Mouse (Mus musculus): Measurements from ENCODE around the gene Itgb1bp1. TPM values are rescaled to one million over a fixed set of nuclear protein-coding genes. Genes with fewer than 3 reads are reported as not detected.

Itgb1bp1 gene
- total RNA-seq, 1 experiment, result 24.3 TPM

- TF ChIP-seq CHD2 (IDR thresholded peaks at IDR 0.05; ENCODE audit: low read depth, low read length) (no peak), HCFC1 (IDR thresholded peaks at IDR 0.05; ENCODE audit: borderline replicate concordance, insufficient read depth, low read length) (no peak), ZC3H11A (IDR thresholded peaks at IDR 0.05; ENCODE audit: borderline replicate concordance, low read depth, low read length) (no peak), ZNF384 (IDR thresholded peaks at IDR 0.05; ENCODE audit: low read depth, low read length) (no peak), MAFK (IDR thresholded peaks at IDR 0.05; ENCODE audit: insufficient read depth, low read depth, low read length) (no peak)
- in situ Hi-C loops (cut with MboI; ENCODE audit: low sequenced_read_pairs in 2 of 2, unreplicated experiment in 2 of 2), result no loop called here
- Histone ChIP-seq H3K9me3 (ENCODE audit: control insufficient read depth, insufficient read depth, low read depth, low read length) (no peaks in the 10 kb centered on the region), H3K36me3 (ENCODE audit: control insufficient read depth, insufficient read depth, low read length, poor library complexity, severe bottlenecking) (no peaks in the 10 kb centered on the region; the same call in 1 of the 2 replicates), H3K4me1 (ENCODE audit: control insufficient read depth in 2 of 2, insufficient read depth in 2 of 2, low read length in 2 of 2, poor library complexity in 1 of 2) (no peaks in the 10 kb centered on the region), H3K4me3 (ENCODE audit: insufficient read depth in 1 of 2, low read depth in 1 of 2, low read length in 2 of 2, poor library complexity in 1 of 2, severe bottlenecking in 1 of 2) (no peak overlapping the region), H3K27ac (ENCODE audit: insufficient read depth, low read depth, low read length, poor library complexity, severe bottlenecking) (no peak overlapping the region), H3K9ac (ENCODE audit: insufficient read depth, low read depth, low read length, poor library complexity, severe bottlenecking) (no peak overlapping the region)
- no peak for DNase-seq (ENCODE audit: low read depth, low spot score)
Observed at GRCm38 (mm10) chr12:21241965-21242364, 44.1 kb downstream of the Itgb1bp1 start.

GRCm38 (mm10) chr12:21234560-21234959 lies 51.5 kb downstream of the Itgb1bp1 start:
- Histone ChIP-seq H3K9ac (ENCODE audit: insufficient read depth, low read depth, low read length, poor library complexity, severe bottlenecking) (no peak overlapping the region), H3K9me3 (ENCODE audit: control insufficient read depth, insufficient read depth, low read depth, low read length) (no peaks in the 10 kb centered on the region), H3K27ac (ENCODE audit: insufficient read depth, low read depth, low read length, poor library complexity, severe bottlenecking) (no peak overlapping the region), H3K4me1 (ENCODE audit: control insufficient read depth in 2 of 2, insufficient read depth in 2 of 2, low read length in 2 of 2, poor library complexity in 1 of 2) (no peaks in the 10 kb centered on the region), H3K36me3 (ENCODE audit: control insufficient read depth, insufficient read depth, low read length, poor library complexity, severe bottlenecking) (no peaks in the 10 kb centered on the region; the same call in 1 of the 2 replicates), H3K4me3 (ENCODE audit: insufficient read depth in 1 of 2, low read depth in 1 of 2, low read length in 2 of 2, poor library complexity in 1 of 2, severe bottlenecking in 1 of 2) (no peak overlapping the region)
- no peak for DNase-seq (ENCODE audit: low read depth, low spot score)
- in situ Hi-C loops (cut with MboI; ENCODE audit: low sequenced_read_pairs in 2 of 2, unreplicated experiment in 2 of 2), result no loop called here
- TF ChIP-seq CHD2 (IDR thresholded peaks at IDR 0.05; ENCODE audit: low read depth, low read length) (no peak), ZNF384 (IDR thresholded peaks at IDR 0.05; ENCODE audit: low read depth, low read length) (no peak), HCFC1 (IDR thresholded peaks at IDR 0.05; ENCODE audit: borderline replicate concordance, insufficient read depth, low read length) (no peak), MAFK (IDR thresholded peaks at IDR 0.05; ENCODE audit: insufficient read depth, low read depth, low read length) (no peak), ZC3H11A (IDR thresholded peaks at IDR 0.05; ENCODE audit: borderline replicate concordance, low read depth, low read length) (no peak)

GRCm38 (mm10) chr12:21233727-21234126 lies 52.4 kb downstream of the Itgb1bp1 start:
- H3K9me3 ChIP-seq (ENCODE audit: control insufficient read depth, insufficient read depth, low read depth, low read length), result no peaks in the 10 kb centered on the region
- DNase-seq (ENCODE audit: low read depth, low spot score), result no peak
- TF ChIP-seq HCFC1 (IDR thresholded peaks at IDR 0.05; ENCODE audit: borderline replicate concordance, insufficient read depth, low read length) (no peak), MAFK (IDR thresholded peaks at IDR 0.05; ENCODE audit: insufficient read depth, low read depth, low read length) (no peak), CHD2 (IDR thresholded peaks at IDR 0.05; ENCODE audit: low read depth, low read length) (no peak), ZNF384 (IDR thresholded peaks at IDR 0.05; ENCODE audit: low read depth, low read length) (no peak), ZC3H11A (IDR thresholded peaks at IDR 0.05; ENCODE audit: borderline replicate concordance, low read depth, low read length) (no peak)
- H3K36me3 ChIP-seq (ENCODE audit: control insufficient read depth, insufficient read depth, low read length, poor library complexity, severe bottlenecking), result no peaks in the 10 kb centered on the region; the same call in 1 of the 2 replicates
- H3K9ac ChIP-seq (ENCODE audit: insufficient read depth, low read depth, low read length, poor library complexity, severe bottlenecking), result no peak overlapping the region
- in situ Hi-C loops (cut with MboI; ENCODE audit: low sequenced_read_pairs in 2 of 2, unreplicated experiment in 2 of 2), result no loop called here
- H3K4me1 ChIP-seq (ENCODE audit: control insufficient read depth in 2 of 2, insufficient read depth in 2 of 2, low read length in 2 of 2, poor library complexity in 1 of 2), result no peaks in the 10 kb centered on the region
- no peak overlapping the region for H3K4me3 ChIP-seq (ENCODE audit: insufficient read depth in 1 of 2, low read depth in 1 of 2, low read length in 2 of 2, poor library complexity in 1 of 2, severe bottlenecking in 1 of 2)
- no peak overlapping the region for H3K27ac ChIP-seq (ENCODE audit: insufficient read depth, low read depth, low read length, poor library complexity, severe bottlenecking)

- peaks cover 0 to 9% of the 10 kb centered on the region in 2 experiments; a peak in 2 of 4 replicates for H3K4me1 ChIP-seq (ENCODE audit: control insufficient read depth in 2 of 2, insufficient read depth in 2 of 2, low read length in 2 of 2, poor library complexity in 1 of 2)
- in situ Hi-C loops (cut with MboI; ENCODE audit: low sequenced_read_pairs in 2 of 2, unreplicated experiment in 2 of 2), result no loop called here
- TF ChIP-seq HCFC1 (IDR thresholded peaks at IDR 0.05; ENCODE audit: borderline replicate concordance, insufficient read depth, low read length) (no peak), MAFK (IDR thresholded peaks at IDR 0.05; ENCODE audit: insufficient read depth, low read depth, low read length) (no peak), CHD2 (IDR thresholded peaks at IDR 0.05; ENCODE audit: low read depth, low read length) (no peak), ZC3H11A (IDR thresholded peaks at IDR 0.05; ENCODE audit: borderline replicate concordance, low read depth, low read length) (no peak), ZNF384 (IDR thresholded peaks at IDR 0.05; ENCODE audit: low read depth, low read length) (no peak)
- no peak overlapping the region for H3K27ac ChIP-seq (ENCODE audit: insufficient read depth, low read depth, low read length, poor library complexity, severe bottlenecking)
- H3K9ac ChIP-seq (ENCODE audit: insufficient read depth, low read depth, low read length, poor library complexity, severe bottlenecking), result no peak overlapping the region
- H3K9me3 ChIP-seq (ENCODE audit: control insufficient read depth, insufficient read depth, low read depth, low read length), result no peaks in the 10 kb centered on the region
- no peak for DNase-seq (ENCODE audit: low read depth, low spot score)
- H3K36me3 ChIP-seq (ENCODE audit: control insufficient read depth, insufficient read depth, low read length, poor library complexity, severe bottlenecking), result no peaks in the 10 kb centered on the region; the same call in 1 of the 2 replicates
- no peak overlapping the region for H3K4me3 ChIP-seq (ENCODE audit: insufficient read depth in 1 of 2, low read depth in 1 of 2, low read length in 2 of 2, poor library complexity in 1 of 2, severe bottlenecking in 1 of 2)
Observed at GRCm38 (mm10) chr12:21229076-21229918, 56.8 kb downstream of the Itgb1bp1 start.
